Mouse (Mus musculus) liver, embryonic 11.5 days (tissue): Measurements from ENCODE around the gene Cdkn2aipnl. TPM values are rescaled to one million over a fixed set of nuclear protein-coding genes. Genes with fewer than 3 reads are reported as not detected.

Source experiments
- ATAC-seq: fragments of 200-750 bp; cut with Nextera tagmentation; replicated peaks from 2 replicates; pipeline ENCODE4 v1.8.0; 2017; ENCODE audit warnings: moderate number of reproducible peaks, mild to moderate bottlenecking, moderate TSS enrichment, moderate library complexity; ENCODE audit not compliant: low FRiP score
- DNase-seq: peaks from one replicate; pipeline ENCODE4 v3.0.0-alpha.2; 2017; ENCODE audit warnings: low spot score
- H3K27ac ChIP-seq: fragments of 300-500 bp; sonication (generic); 2 replicates; pipeline ENCODE4 v1.5.1; 2014; ENCODE audit warnings: mild to moderate bottlenecking, low read depth, low read length, control low read depth
- H3K27me3 ChIP-seq: fragments of 300-500 bp; sonication (generic); replicated peaks from 2 replicates; pipeline ENCODE4 v1.6.1; 2014; ENCODE audit warnings: low read length, mixed read lengths; ENCODE audit not compliant: control insufficient read depth, insufficient read depth
- H3K36me3 ChIP-seq: fragments of 300-500 bp; sonication (generic); 2 replicates; pipeline ENCODE4 v1.6.1; 2014; ENCODE audit warnings: mild to moderate bottlenecking, low read length, moderate library complexity, mixed read lengths; ENCODE audit not compliant: control insufficient read depth, insufficient read depth
- H3K4me1 ChIP-seq: fragments of 300-500 bp; sonication (generic); replicated peaks from 2 replicates; pipeline ENCODE4 v1.6.1; 2014; ENCODE audit warnings: low read length, mixed read lengths; ENCODE audit not compliant: control insufficient read depth, insufficient read depth
- H3K4me2 ChIP-seq: fragments of 300-500 bp; sonication (generic); 2 replicates; pipeline ENCODE4 v1.6.1; 2014; ENCODE audit warnings: mild to moderate bottlenecking, control low read depth, moderate library complexity
- H3K4me3 ChIP-seq: fragments of 300-500 bp; sonication (generic); 2 replicates; pipeline ENCODE4 v1.5.1; 2014; ENCODE audit warnings: low read depth, low read length, control low read depth
- H3K9ac ChIP-seq: fragments of 300-500 bp; sonication (generic); 2 replicates; pipeline ENCODE4 v1.6.1; 2014; ENCODE audit warnings: low read depth, low read length, control low read depth
- H3K9me3 ChIP-seq: fragments of 300-500 bp; sonication (generic); 2 replicates; pipeline ENCODE4 v1.6.1; 2016; ENCODE audit warnings: low read length, inconsistent platforms, mixed read lengths; ENCODE audit not compliant: control insufficient read depth
- WGBS: fragments of 180-500 bp; shearing (Covaris S2); extraction: QIAGEN DNeasy Blood & Tissue Kit; methylation state at CpG from one replicate; pipeline ENCODE4 v1.1.7; 2014; 5-methylcytosine and 5-hydroxymethylcytosine counted together
- polyA plus RNA-seq: library from polyadenylated mRNA; unstranded; fragments of >200 nt; fragmentation: Nextera tagmentation; extraction: Ambion mirVana; gene quantifications from 2 replicates; pipeline ENCODE4 v1.2.1, GENCODE M21; 2014

Cdkn2aipnl gene
- polyA plus RNA-seq, result 114 and 125 TPM in 2 replicates

DNA sequence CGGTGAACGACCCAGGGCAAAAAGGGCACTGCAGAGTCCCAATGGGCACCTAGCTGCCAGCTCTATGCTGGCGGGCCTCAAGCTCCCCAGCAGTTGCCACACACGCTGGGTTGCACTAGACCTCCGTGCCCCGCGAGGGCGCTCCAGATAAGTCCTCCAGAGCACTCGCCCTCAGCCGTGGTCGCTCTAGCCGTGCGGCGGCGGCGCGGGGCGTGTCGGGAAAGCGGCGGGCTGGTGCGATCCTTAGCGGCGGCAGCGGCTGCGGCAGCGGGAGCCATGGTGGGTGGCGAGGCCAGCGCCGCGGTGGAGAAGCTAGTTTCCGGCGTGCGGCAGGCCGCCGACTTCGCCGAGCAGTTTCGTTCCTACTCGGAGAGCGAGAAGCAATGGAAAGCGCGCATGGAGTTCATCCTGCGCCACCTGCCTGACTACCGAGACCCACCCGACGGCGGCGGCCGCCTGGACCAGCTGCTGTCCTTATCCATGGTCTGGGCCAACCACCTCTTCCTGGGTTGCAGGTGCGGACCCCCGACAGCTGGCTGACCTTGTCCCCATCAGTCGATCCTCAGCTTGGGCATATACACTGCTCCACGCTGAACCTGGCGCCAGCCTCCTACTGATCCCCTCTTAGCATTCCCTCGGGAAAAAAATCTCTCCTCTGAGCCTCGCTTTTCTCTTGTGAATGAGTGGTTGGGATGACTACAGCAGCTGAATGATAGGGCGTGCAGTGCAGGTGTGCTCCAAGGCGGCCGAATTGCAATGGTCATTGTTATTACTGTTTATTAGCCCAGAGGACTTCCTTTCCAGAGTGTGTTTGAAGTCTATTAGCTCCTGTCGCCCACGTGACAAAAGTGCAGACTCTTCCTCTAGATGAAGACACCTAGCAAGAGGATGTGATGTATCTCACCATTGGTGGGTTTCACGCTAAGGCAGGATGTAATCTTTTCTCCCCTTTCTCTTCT lies at the start of gene Cdkn2aipnl:
Gene Cdkn2aipnl (plus strand): TSS at position 219 of the 959 bp plus-strand sequence.
- 2% methylated on average over 63 of the region's 63 CpGs for WGBS
- Histone ChIP-seq H3K27me3 (no peaks in the 10 kb centered on the region), H3K4me1 (peaks cover 7% of the 10 kb centered on the region), H3K9me3 (no peaks in the 10 kb centered on the region), H3K36me3 (peaks cover 20% of the 10 kb centered on the region), H3K4me3 (peak within 1 kb of the TSS; percentile 80), H3K4me2 (peak within 1 kb of the TSS; percentile 71), H3K9ac (peak within 1 kb of the TSS; percentile 83), H3K27ac (peak within 1 kb of the TSS; percentile 76)
- peak; percentile 97 for DNase-seq
- ATAC-seq, result peak; percentile 92

DNA sequence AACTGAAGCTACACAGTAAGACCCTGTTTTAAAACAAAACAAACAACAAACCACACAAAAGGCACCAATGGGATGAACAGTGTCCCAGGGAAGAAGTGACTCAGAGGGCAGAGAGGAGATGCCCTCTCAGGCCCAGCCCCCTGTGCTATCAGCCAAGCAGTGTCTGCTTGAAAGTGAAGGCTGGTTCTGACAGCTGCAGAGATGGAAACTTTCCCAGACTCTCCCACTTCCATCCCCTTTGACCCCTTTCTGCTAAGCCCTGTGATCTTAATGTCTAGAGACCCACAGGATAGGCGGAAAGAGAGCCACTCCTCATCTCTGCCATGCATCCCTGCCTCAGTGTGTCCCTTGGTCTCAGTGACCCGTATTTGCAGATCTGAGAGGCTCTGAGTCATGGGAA lies 49.5 kb upstream of the Cdkn2aipnl start:
- Histone ChIP-seq H3K4me2 (no peak overlapping the region), H3K27ac (no peak overlapping the region), H3K27me3 (no peaks in the 10 kb centered on the region; the same call in 1 of the 2 replicates), H3K4me3 (no peak overlapping the region), H3K36me3 (no peaks in the 10 kb centered on the region), H3K9ac (no peak overlapping the region), H3K9me3 (no peaks in the 10 kb centered on the region), H3K4me1 (peaks cover 11% of the 10 kb centered on the region)
- 53% methylated on average over 2 of the region's 2 CpGs for WGBS
- ATAC-seq (no peak), DNase-seq (no peak)

DNA sequence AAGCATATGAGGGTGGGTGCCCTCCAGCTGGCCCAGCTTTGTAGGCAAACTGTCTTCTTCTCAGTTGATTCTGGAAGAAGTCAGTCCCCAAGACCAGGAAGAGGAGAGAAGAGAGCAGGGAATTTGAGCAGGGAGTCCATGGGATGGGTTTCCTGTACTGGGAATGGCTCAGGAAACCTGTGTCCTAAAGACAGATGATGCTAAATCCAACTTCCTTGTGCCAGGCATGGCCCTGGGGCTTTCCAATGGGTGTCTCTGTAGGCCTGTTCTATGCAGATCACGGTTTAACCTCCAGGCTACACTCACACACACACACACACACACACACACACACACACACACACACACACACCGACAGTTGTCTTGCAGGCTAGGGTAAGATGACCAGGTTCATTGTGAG lies 48.9 kb upstream of the Cdkn2aipnl start:
- ATAC-seq (no peak), DNase-seq (no peak)
- Histone ChIP-seq H3K4me3 (no peak overlapping the region), H3K27ac (no peak overlapping the region), H3K4me2 (no peak overlapping the region), H3K9ac (no peak overlapping the region), H3K9me3 (no peaks in the 10 kb centered on the region), H3K4me1 (peaks cover 11% of the 10 kb centered on the region), H3K36me3 (no peaks in the 10 kb centered on the region), H3K27me3 (no peaks in the 10 kb centered on the region; the same call in 1 of the 2 replicates)
- WGBS, result 69% methylated on average over 2 of the region's 2 CpGs

DNA sequence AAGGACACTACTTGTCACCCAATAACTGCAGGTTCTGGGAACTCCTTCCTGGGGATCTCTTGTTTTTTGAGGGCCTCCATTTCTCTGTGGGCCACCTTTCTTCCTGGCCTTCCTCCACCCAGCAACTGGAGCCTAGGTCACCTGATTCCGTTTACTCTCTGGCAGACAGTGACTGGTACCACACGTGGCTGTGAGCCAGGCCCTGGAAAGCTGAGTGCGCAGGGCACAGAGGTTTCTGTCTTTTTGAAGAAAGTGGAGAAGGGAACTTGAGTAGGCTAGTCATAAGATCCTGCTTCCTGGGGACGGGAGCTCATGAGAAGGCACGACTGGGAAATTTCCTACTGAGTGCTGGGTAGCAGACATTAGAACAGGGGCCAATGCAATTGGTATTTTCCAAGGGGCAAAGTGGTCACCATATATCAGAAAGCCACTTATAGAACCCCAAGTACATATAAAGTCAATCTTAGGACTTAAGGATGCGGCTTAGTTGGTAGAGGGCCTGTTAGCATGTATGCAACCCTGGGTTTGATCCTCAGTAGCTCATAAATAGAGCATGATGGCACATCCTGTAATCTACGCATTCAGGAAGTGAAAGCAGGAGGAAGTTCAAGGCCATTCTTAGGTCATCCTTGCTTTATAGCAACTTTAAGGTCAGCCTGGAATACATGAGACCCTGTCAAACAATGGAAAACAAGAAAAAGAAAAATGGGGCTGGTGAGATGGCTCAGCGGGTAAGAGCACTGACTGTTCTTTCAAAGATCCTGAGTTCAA lies 45.9 kb upstream of the Cdkn2aipnl start:
- Histone ChIP-seq H3K4me2 (no peak overlapping the region), H3K27ac (no peak overlapping the region), H3K27me3 (no peaks in the 10 kb centered on the region; the same call in 1 of the 2 replicates), H3K4me3 (no peak overlapping the region), H3K4me1 (peaks cover 5% of the 10 kb centered on the region), H3K36me3 (no peaks in the 10 kb centered on the region), H3K9ac (no peak overlapping the region), H3K9me3 (no peaks in the 10 kb centered on the region)
- no peak for ATAC-seq
- no peak for DNase-seq
- WGBS, result 71% methylated on average over 8 of the region's 8 CpGs

DNA sequence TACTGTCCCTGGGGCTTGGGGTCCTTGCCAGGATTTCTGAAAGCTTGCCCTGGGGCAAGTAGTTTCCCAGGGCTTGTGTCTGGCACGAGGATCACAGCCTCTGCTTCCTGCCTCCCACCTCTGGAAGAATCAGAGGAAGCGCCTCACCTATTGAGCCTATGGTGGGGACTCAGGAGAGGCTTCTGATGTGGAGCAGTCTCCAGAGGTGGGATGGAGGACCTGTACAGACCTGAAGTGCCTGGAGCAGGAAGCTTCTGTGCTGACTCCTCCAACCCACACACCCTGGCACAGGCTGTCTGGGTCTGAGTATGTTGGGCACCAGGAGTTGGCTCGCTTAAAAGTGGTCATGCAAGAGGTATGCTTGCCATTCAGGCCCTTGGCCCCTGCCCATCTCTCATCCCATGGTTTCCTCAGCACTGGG lies 45.0 kb upstream of the Cdkn2aipnl start:
- WGBS, result 74% methylated on average over 3 of the region's 3 CpGs
- Histone ChIP-seq H3K4me3 (no peak overlapping the region), H3K27ac (no peak overlapping the region), H3K9ac (no peak overlapping the region), H3K27me3 (no peaks in the 10 kb centered on the region; the same call in 1 of the 2 replicates), H3K9me3 (no peaks in the 10 kb centered on the region), H3K4me1 (no peaks in the 10 kb centered on the region), H3K4me2 (no peak overlapping the region), H3K36me3 (no peaks in the 10 kb centered on the region)
- DNase-seq (no peak), ATAC-seq (no peak)

DNA sequence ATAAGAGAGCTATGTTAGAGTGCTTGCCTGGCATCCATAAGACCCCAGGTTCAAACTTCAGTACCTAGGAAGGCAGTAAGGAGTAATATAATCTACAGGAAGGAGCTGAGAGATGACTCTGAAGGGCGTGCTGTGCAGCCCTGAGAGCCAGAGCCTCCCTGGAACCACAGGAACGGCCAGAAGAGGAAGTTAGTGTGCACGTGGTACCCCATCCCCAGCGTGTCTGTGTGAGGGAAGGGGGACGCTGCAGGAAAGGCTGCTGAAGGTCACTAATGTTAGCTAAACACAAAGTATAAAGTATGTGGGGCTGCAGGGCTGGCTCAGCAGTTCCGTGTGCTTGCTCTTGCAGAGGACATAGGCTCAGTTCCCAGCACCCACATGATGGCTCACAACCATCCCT lies 41.9 kb upstream of the Cdkn2aipnl start:
- ATAC-seq, result no peak
- 32% methylated on average over 6 of the region's 6 CpGs for WGBS
- Histone ChIP-seq H3K4me1 (no peaks in the 10 kb centered on the region), H3K9ac (no peak overlapping the region), H3K27ac (no peak overlapping the region), H3K4me3 (no peak overlapping the region), H3K9me3 (no peaks in the 10 kb centered on the region), H3K4me2 (no peak overlapping the region), H3K27me3 (no peaks in the 10 kb centered on the region), H3K36me3 (no peaks in the 10 kb centered on the region)
- DNase-seq, result no peak

DNA sequence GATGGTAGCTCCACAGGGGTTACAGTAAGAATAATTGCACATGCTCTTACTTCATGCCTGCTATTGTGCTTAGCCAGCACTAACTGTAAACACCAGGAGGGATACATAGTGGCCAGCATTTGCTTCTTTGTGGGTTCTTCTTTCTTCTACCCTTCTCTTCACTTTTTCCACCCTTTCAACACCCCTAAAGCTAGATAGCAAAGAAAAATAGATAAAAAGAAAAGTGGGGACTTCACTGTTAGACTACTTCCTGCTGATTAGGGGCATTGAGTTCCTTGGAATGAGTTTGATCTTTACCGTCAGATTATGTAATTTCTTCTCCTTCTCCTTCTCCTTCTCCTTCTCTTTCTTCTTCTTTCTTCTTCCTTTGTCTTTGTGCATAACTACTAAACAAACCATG lies 41.1 kb upstream of the Cdkn2aipnl start:
- WGBS, result 37% methylated on average over 1 of the region's 1 CpGs
- H3K9ac ChIP-seq, result no peak overlapping the region
- no peak for DNase-seq
- no peaks in the 10 kb centered on the region for H3K4me1 ChIP-seq
- no peak for ATAC-seq
- no peak overlapping the region for H3K27ac ChIP-seq
- no peak overlapping the region for H3K4me2 ChIP-seq
- no peaks in the 10 kb centered on the region for H3K36me3 ChIP-seq
- no peak overlapping the region for H3K4me3 ChIP-seq
- no peaks in the 10 kb centered on the region for H3K27me3 ChIP-seq
- H3K9me3 ChIP-seq, result no peaks in the 10 kb centered on the region

DNA sequence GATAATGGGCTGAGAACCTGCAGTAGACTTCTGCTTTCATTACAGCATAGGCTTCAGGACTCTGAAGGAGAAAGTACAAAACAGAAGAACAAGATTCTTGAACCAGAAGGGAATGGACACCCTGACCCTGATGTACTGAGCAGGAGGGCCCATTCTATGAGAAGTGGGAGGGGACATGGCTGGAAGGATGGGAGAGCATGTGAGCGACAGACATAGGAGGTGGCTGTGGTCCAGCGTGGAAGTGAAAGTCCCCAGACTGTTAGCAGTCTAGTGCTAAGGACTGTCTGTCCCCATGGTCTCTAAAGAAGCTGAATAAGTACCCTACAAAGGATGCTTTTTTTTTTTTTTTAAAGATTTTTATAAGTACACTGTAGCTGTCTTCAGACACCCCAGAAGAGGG lies 40.4 kb upstream of the Cdkn2aipnl start:
- no peaks in the 10 kb centered on the region for H3K36me3 ChIP-seq
- DNase-seq, result no peak
- no peak overlapping the region for H3K4me2 ChIP-seq
- no peaks in the 10 kb centered on the region for H3K4me1 ChIP-seq
- H3K27me3 ChIP-seq, result no peaks in the 10 kb centered on the region
- H3K4me3 ChIP-seq, result no peak overlapping the region
- 59% methylated on average over 2 of the region's 2 CpGs for WGBS
- no peak overlapping the region for H3K9ac ChIP-seq
- no peak overlapping the region for H3K27ac ChIP-seq
- H3K9me3 ChIP-seq, result no peaks in the 10 kb centered on the region
- ATAC-seq, result no peak
